Mouse (Mus musculus): ENCODE data around the gene Cactin.

GRCm38 (mm10) chr10:81279496-81279895 is 41.4 kb upstream of the Cactin start:
- TF ChIP-seq POLR2A (IDR thresholded peaks at IDR 0.05; ENCODE audit: low read depth, low read length) (no peak), CTCF (IDR thresholded peaks at IDR 0.05; ENCODE audit: extremely low read depth, insufficient read length, insufficient replicate concordance, low read depth, low read length) (no peak)
